ENCODE assay signal across 8 mouse cellular contexts in the genomic region with DNA sequence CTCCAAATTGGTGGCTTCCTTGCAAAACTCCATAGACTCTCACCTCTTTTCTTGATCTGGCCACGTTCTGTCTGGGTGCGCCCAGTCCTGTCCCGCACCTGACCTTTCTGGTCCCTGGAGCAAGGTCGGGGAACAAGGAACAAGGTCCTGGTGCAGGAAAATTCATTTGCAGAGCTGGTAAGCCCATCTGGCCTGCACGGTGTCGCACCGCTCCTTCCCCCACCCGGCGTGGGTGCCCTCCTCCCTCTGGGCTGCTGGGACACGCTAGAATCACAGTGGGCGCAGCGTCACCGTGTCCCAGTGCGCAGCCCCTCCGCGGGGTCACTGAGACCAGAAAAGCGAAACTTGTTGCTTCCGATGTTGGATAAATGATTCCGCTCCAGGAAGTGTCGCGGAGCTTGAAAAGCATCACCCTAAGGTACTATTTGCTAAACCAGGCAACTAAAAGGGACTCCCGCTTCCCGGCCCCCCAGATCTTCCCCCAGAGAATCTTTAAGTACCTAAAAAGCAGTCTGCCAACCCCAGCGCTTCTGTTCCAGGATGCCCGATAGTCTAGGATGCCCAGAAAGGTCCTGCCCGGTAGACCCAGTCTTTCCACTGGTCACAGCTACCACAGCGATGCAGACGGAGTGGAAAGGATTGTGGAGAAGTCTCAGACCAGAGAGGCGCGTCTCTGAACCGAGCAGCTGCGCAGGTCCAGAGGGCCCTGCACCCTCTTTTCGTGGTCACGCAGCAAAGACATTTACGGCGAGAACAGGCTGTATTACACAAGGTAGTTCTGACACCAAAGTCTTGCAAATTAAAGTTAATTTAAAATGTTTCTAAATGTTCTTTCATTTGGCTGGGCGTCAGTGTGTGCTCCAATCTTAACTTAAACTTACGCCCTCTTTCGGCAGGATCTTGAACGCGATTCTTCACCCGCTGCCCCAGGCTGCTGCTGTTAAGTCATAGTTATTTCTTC. TPM values are rescaled to one million over a fixed set of nuclear protein-coding genes. Genes with fewer than 3 reads are reported as not detected.
DNase-seq lines count a peak whose midpoint lies in the region; ATAC-seq and TF ChIP-seq lines count a peak whose summit lies in the region.

A gene (minus strand): TSS at position 717 of the 961 bp plus-strand sequence.

- peak; percentile 81 for DNase-seq in heart, embryonic 10.5 days (ENCODE audit: low spot score)
- peak; percentile 66 for DNase-seq in kidney, adult 9 months
- peak; percentile 37 for DNase-seq in liver
- no peak for DNase-seq in cerebellum, adult 9-10 months

- no peaks in the 10 kb centered on the region for H3K79me2 ChIP-seq in myocyte (ENCODE audit: control insufficient read depth, insufficient read depth)

- ATAC-seq in erythroblast, adult 5-6 weeks (replicated peaks; ENCODE audit: low FRiP score, poor library complexity, severe bottlenecking) = no peak
- no peak for ATAC-seq in embryonic facial prominence, embryonic 12.5 days (ENCODE audit: insufficient number of reproducible peaks, insufficient read depth, low FRiP score, low TSS enrichment)

- H3ac ChIP-seq in myocyte (ENCODE audit: control insufficient read depth, insufficient read length) = peak within 1 kb of the TSS; percentile 18

- no peak for TF ChIP-seq POLR2A in myocyte (IDR thresholded peaks at IDR 0.05; ENCODE audit: insufficient read length, low read depth)

- peak within 1 kb of the TSS; percentile 91 for H3K4me2 ChIP-seq in embryonic facial prominence, embryonic 12.5 days (replicated peaks)
- H3K4me2 ChIP-seq in myocyte (ENCODE audit: low read depth) = peak within 1 kb of the TSS; percentile 100

- under 1% methylated on average over 42 of the region's 42 CpGs for WGBS in embryonic facial prominence, embryonic 12.5 days
- WGBS in heart, embryonic 10.5 days = under 1% methylated on average over 42 of the region's 42 CpGs

- H3K9me3 ChIP-seq in erythroblast, embryonic 14.5 days (ENCODE audit: control insufficient read depth, low read length) = no peaks in the 10 kb centered on the region
- H3K9me3 ChIP-seq in embryonic facial prominence, embryonic 12.5 days = no peaks in the 10 kb centered on the region
- H3K9me3 ChIP-seq in heart, embryonic 10.5 days = no peaks in the 10 kb centered on the region

- H3K27ac ChIP-seq in embryonic facial prominence, embryonic 12.5 days = peak within 1 kb of the TSS; percentile 7; the same call in 1 of the 2 replicates
- peak within 1 kb of the TSS; percentile 87 for H3K27ac ChIP-seq in heart, embryonic 10.5 days

- peak within 1 kb of the TSS; percentile 16; the same call in 1 of the 2 replicates for H3K9ac ChIP-seq in embryonic facial prominence, embryonic 12.5 days

- peak within 1 kb of the TSS; percentile 49 for H3K4me3 ChIP-seq in erythroblast, embryonic 14.5 days (replicated peaks)
- peak within 1 kb of the TSS; percentile 55 for H3K4me3 ChIP-seq in embryonic facial prominence, embryonic 12.5 days
- H3K4me3 ChIP-seq in heart, embryonic 10.5 days = peak within 1 kb of the TSS; percentile 73
- H3K4me3 ChIP-seq in myocyte = peak within 1 kb of the TSS; percentile 42

- H3K4me1 ChIP-seq in erythroblast, embryonic 14.5 days (ENCODE audit: control insufficient read depth) = no peaks in the 10 kb centered on the region
- H3K4me1 ChIP-seq in embryonic facial prominence, embryonic 12.5 days = peaks cover 28% of the 10 kb centered on the region
- peaks cover 23% of the 10 kb centered on the region for H3K4me1 ChIP-seq in heart, embryonic 10.5 days

- H3K27me3 ChIP-seq in erythroblast, embryonic 14.5 days (ENCODE audit: control insufficient read depth) = peaks cover 55% of the 10 kb centered on the region
- H3K27me3 ChIP-seq in embryonic facial prominence, embryonic 12.5 days = peaks cover 25% of the 10 kb centered on the region
- peaks cover 9% of the 10 kb centered on the region; the same call in 1 of the 2 replicates for H3K27me3 ChIP-seq in heart, embryonic 10.5 days (ENCODE audit: insufficient read depth, poor library complexity, severe bottlenecking)
- peaks cover 5% of the 10 kb centered on the region for H3K27me3 ChIP-seq in myocyte (ENCODE audit: control insufficient read depth, insufficient read depth, insufficient read length)

- H3K36me3 ChIP-seq in erythroblast, embryonic 14.5 days (ENCODE audit: control insufficient read depth) = no peaks in the 10 kb centered on the region
- H3K36me3 ChIP-seq in embryonic facial prominence, embryonic 12.5 days = no peaks in the 10 kb centered on the region
- H3K36me3 ChIP-seq in heart, embryonic 10.5 days = no peaks in the 10 kb centered on the region
- H3K36me3 ChIP-seq in myocyte (ENCODE audit: control insufficient read depth, insufficient read depth) = no peaks in the 10 kb centered on the region

TF ChIP-seq in myocyte, 11 proteins besides CTCF, POLR2A, EP300 and RAD21:
- peak in 1 of 3 experiments; percentile 37 for TF ChIP-seq MYOG (IDR thresholded peaks at IDR 0.05; ENCODE audit: control insufficient read depth in 1 of 3, insufficient read depth in 1 of 3, insufficient read length in 2 of 3, low read depth in 2 of 3)
- no peak for TF ChIP-seq MYOD1 (IDR thresholded peaks at IDR 0.05; ENCODE audit: control insufficient read depth in 1 of 3, insufficient read length in 2 of 3, low read depth in 2 of 3)

RNA-seq across cellular contexts. Expression of the gene that starts here (rescaled TPM):
- not detected in 2 replicates for polyA plus RNA-seq in erythroblast, embryonic 14.5 days (2012)
- not detected in 2 replicates for total RNA-seq in erythroblast, adult 5-6 weeks (2015; ENCODE audit: low replicate concordance)
- total RNA-seq in erythroblast, adult 5-6 weeks (2017; ENCODE audit: low replicate concordance) = not detected in 2 replicates
- polyA plus RNA-seq in embryonic facial prominence, embryonic 12.5 days (2016; fragmentation: Nextera tagmentation; extraction: Ambion mirVana) = 6.3 and 6.6 TPM in 2 replicates
- 12.0 and 14.8 TPM in 2 replicates for polyA plus RNA-seq in heart, embryonic 10.5 days (2016; fragmentation: Nextera tagmentation; extraction: Ambion mirVana)
- 1.2 TPM for polyA plus RNA-seq in myocyte (2012; fragmentation: generic; extraction: Trizol)
